Mouse (Mus musculus): ENCODE measurements around the gene Usp4.

GRCm38 (mm10) chr9:108306571-108306980 is 41.1 kb upstream of the Usp4 start:
- TF ChIP-seq CTCF (IDR thresholded peaks at IDR 0.05; ENCODE audit: low read depth) (no peak), EP300 (IDR thresholded peaks at IDR 0.05; ENCODE audit: low read depth) (no peak)
